Mouse (Mus musculus) heart, embryonic 14.5 days (tissue): ENCODE measurements around the gene Nr2c1. TPM values are rescaled to one million over a fixed set of nuclear protein-coding genes. Genes with fewer than 3 reads are reported as not detected.

Experiments used
- ATAC-seq: fragments of 200-750 bp; cut with Nextera tagmentation; 2 replicates; pipeline ENCODE4 v1.8.0; 2017; ENCODE audit warnings: low read depth, moderate TSS enrichment; ENCODE audit not compliant: insufficient number of reproducible peaks, insufficient read depth, low FRiP score
- H3K27ac ChIP-seq, 2 experiments: fragments of 200-500 bp in 1 of 2; fragments of 300-500 bp in 1 of 2; sonication (generic) in 1 of 2; replicated peaks in 1 of 2; 2 replicates each; pipeline ENCODE4 v1.5.1; 2012 to 2014; ENCODE audit warnings: low read depth in 2 of 2, low read length in 2 of 2, control low read depth in 1 of 2, mild to moderate bottlenecking in 1 of 2, mixed read lengths in 1 of 2; ENCODE audit not compliant: control insufficient read depth in 1 of 2, insufficient read depth in 1 of 2
- H3K27me3 ChIP-seq: fragments of 300-500 bp; sonication (generic); 2 replicates; pipeline ENCODE4 v1.6.1; 2014; ENCODE audit warnings: mild to moderate bottlenecking, low read length, control low read depth; ENCODE audit not compliant: control insufficient read depth, insufficient read depth
- H3K36me3 ChIP-seq: fragments of 300-500 bp; sonication (generic); 2 replicates; pipeline ENCODE4 v1.6.1; 2014; ENCODE audit warnings: mild to moderate bottlenecking, control low read depth, low read length, mixed read lengths; ENCODE audit not compliant: control insufficient read depth, insufficient read depth
- H3K4me1 ChIP-seq, 2 experiments: fragments of 200-500 bp in 1 of 2; fragments of 300-500 bp in 1 of 2; sonication (generic) in 1 of 2; 2 replicates each; pipeline ENCODE4 v1.6.1; 2012 to 2014; ENCODE audit warnings: low read length in 2 of 2, control low read depth in 1 of 2, mixed read lengths in 1 of 2; ENCODE audit not compliant: control insufficient read depth in 2 of 2, insufficient read depth in 2 of 2
- H3K4me2 ChIP-seq: fragments of 300-500 bp; sonication (generic); 2 replicates; pipeline ENCODE4 v1.6.1; 2014; ENCODE audit warnings: mild to moderate bottlenecking, low read length
- H3K4me3 ChIP-seq, 2 experiments: fragments of 200-500 bp in 1 of 2; fragments of 300-500 bp in 1 of 2; sonication (generic) in 1 of 2; 2 replicates each; pipeline ENCODE4 v1.5.1; 2012 to 2014; ENCODE audit warnings: low read length in 2 of 2, mild to moderate bottlenecking in 2 of 2, control low read depth in 1 of 2, low read depth in 1 of 2, moderate library complexity in 1 of 2; ENCODE audit not compliant: control insufficient read depth in 1 of 2, insufficient read depth in 1 of 2
- H3K9ac ChIP-seq: fragments of 300-500 bp; sonication (generic); 2 replicates; pipeline ENCODE4 v1.6.1; 2014; ENCODE audit warnings: mild to moderate bottlenecking, low read length
- H3K9me3 ChIP-seq: fragments of 300-500 bp; sonication (generic); 2 replicates; pipeline ENCODE4 v1.6.1; 2016; ENCODE audit warnings: low read length, control low read depth; ENCODE audit not compliant: control insufficient read depth
- WGBS: fragments of 180-500 bp; shearing (Covaris S2); extraction: QIAGEN DNeasy Blood & Tissue Kit; methylation state at CpG from one replicate; pipeline ENCODE4 v1.1.7; 2014; 5-methylcytosine and 5-hydroxymethylcytosine counted together
- polyA plus RNA-seq: library from polyadenylated mRNA; unstranded; fragments of >200 nt; fragmentation: Nextera tagmentation; extraction: Ambion mirVana; gene quantifications from 2 replicates; pipeline ENCODE4 v1.2.1, GENCODE M21; 2014

The Nr2c1 gene
- polyA plus RNA-seq, 1 experiment from 2014 or later = 6.9 TPM

GRCm38 (mm10) chr10:94140227-94140931 is 7.4 kb upstream of the Nr2c1 start:
- H3K4me2 ChIP-seq = no peak overlapping the region
- H3K9me3 ChIP-seq = no peaks in the 10 kb centered on the region
- no peak for ATAC-seq
- peaks cover 2 to 6% of the 10 kb centered on the region in 2 experiments; a peak in 2 of 4 replicates for H3K4me1 ChIP-seq
- H3K27me3 ChIP-seq = no peaks in the 10 kb centered on the region
- no peak overlapping the region for H3K27ac ChIP-seq
- H3K36me3 ChIP-seq = peaks cover 37% of the 10 kb centered on the region
- no peak overlapping the region for H3K9ac ChIP-seq
- WGBS = 85% methylated on average over 3 of the region's 3 CpGs
- no peak overlapping the region for H3K4me3 ChIP-seq

DNA sequence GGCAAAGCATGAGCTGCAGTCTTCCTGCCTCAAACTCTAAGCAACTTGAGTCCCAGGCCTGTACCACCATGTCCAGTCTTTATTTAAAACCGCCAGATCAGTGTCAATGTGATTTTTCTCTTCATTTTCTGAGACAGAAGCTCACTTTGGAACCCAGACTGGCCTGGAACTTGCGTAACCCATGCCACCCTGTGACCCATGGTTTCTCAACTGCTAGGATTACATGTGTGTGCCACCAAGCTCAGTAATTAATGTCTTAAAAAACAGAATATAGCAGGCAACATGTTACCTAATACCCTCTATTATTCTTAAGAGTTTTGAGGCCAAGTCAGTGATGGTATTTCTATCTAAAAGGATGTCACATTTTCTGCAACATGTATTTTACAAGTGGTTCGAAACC is 5.4 kb upstream of the Nr2c1 start:
- ATAC-seq = no peak
- Histone ChIP-seq H3K4me2 (no peak overlapping the region), H3K9me3 (no peaks in the 10 kb centered on the region), H3K4me1 (peaks cover 2 to 8% of the 10 kb centered on the region in 2 experiments; a peak in 2 of 4 replicates), H3K27me3 (no peaks in the 10 kb centered on the region), H3K9ac (no peak overlapping the region), H3K4me3 (no peak overlapping the region), H3K27ac (no peak overlapping the region), H3K36me3 (peaks cover 37% of the 10 kb centered on the region)
- WGBS = 90% methylated on average over 3 of the region's 3 CpGs

DNA sequence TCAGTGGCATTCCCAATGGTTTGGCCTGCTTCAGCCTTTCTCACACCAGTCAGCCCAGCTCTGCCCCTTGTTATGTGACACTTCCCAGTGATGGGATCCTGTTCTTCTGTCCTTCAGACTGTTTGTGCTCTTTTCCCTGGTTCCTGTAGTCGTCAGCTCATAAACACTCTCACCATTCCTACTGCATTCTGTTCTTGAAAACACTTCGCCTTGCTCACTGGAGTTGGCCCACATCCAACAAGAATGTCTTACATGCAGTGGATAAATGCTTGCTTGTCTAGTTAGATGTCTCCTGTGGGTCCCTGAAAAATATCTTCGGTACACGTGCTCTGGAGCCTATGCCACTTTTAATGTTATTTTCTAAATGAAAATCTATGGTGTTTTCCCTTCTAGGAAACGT is 3.2 kb upstream of the Nr2c1 start:
- H3K4me2 ChIP-seq = no peak overlapping the region
- peaks cover 2 to 11% of the 10 kb centered on the region in 2 experiments; a peak in 3 of 4 replicates for H3K4me1 ChIP-seq
- peaks cover 18% of the 10 kb centered on the region for H3K36me3 ChIP-seq
- ATAC-seq = no peak
- H3K27ac ChIP-seq = no peak overlapping the region
- no peaks in the 10 kb centered on the region for H3K9me3 ChIP-seq
- WGBS = 45% methylated on average over 5 of the region's 5 CpGs
- H3K4me3 ChIP-seq = no peak overlapping the region
- H3K9ac ChIP-seq = no peak overlapping the region
- no peaks in the 10 kb centered on the region for H3K27me3 ChIP-seq

- peak overlapping the region; percentile 43 to 91; a peak in 3 of 4 replicates for H3K27ac ChIP-seq
- H3K4me2 ChIP-seq = peak overlapping the region; percentile 64
- no peaks in the 10 kb centered on the region for H3K27me3 ChIP-seq
- peak overlapping the region; percentile 89 to 93 for H3K4me3 ChIP-seq
- H3K4me1 ChIP-seq = peaks cover 2 to 15% of the 10 kb centered on the region in 2 experiments; a peak in 3 of 4 replicates
- 9% methylated on average over 8 of the region's 8 CpGs for WGBS
- no peaks in the 10 kb centered on the region for H3K9me3 ChIP-seq
- peak overlapping the region; percentile 94 for H3K9ac ChIP-seq
- no peak for ATAC-seq
- H3K36me3 ChIP-seq = no peaks in the 10 kb centered on the region
These were observed 450 bp upstream of the Nr2c1 start for GRCm38 (mm10) chr10:94147391-94147755.

DNA sequence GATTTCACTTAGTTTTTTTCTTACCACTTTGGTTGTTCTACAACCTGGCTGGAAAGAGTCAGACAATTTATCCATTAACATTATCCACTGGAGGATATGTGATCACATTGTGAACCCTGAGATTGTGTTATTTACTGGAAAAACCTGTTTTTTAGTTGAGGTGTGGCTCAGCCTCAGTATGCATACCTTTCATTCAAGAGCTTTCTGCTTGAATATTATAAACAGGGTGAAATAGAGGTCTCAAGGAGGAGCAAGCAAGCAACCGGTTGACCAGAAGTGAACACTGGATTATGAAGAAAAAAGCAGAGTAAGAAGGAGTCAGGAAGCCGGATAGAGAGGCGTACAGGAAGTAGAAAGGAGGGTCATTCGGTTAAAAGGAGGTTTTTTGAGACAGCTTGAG is 3.7 kb downstream of the Nr2c1 start:
- peaks cover 0 to 9% of the 10 kb centered on the region in 2 experiments; a peak in 3 of 4 replicates for H3K4me1 ChIP-seq
- H3K4me3 ChIP-seq = no peak overlapping the region
- no peak overlapping the region for H3K27ac ChIP-seq
- H3K9ac ChIP-seq = no peak overlapping the region
- H3K27me3 ChIP-seq = no peaks in the 10 kb centered on the region
- WGBS = 76% methylated on average over 4 of the region's 4 CpGs
- no peaks in the 10 kb centered on the region for H3K36me3 ChIP-seq
- no peak overlapping the region for H3K4me2 ChIP-seq
- ATAC-seq = no peak
- H3K9me3 ChIP-seq = no peaks in the 10 kb centered on the region

GRCm38 (mm10) chr10:94153841-94154240 is 6.0 kb downstream of the Nr2c1 start:
- no peaks in the 10 kb centered on the region for H3K9me3 ChIP-seq
- no peak overlapping the region for H3K4me2 ChIP-seq
- peaks cover 17% of the 10 kb centered on the region for H3K36me3 ChIP-seq
- H3K27ac ChIP-seq = no peak overlapping the region
- H3K27me3 ChIP-seq = no peaks in the 10 kb centered on the region
- no peak overlapping the region for H3K4me3 ChIP-seq
- H3K9ac ChIP-seq = no peak overlapping the region
- ATAC-seq = no peak
- peaks cover 0 to 7% of the 10 kb centered on the region in 2 experiments; a peak in 1 of 4 replicates for H3K4me1 ChIP-seq

DNA sequence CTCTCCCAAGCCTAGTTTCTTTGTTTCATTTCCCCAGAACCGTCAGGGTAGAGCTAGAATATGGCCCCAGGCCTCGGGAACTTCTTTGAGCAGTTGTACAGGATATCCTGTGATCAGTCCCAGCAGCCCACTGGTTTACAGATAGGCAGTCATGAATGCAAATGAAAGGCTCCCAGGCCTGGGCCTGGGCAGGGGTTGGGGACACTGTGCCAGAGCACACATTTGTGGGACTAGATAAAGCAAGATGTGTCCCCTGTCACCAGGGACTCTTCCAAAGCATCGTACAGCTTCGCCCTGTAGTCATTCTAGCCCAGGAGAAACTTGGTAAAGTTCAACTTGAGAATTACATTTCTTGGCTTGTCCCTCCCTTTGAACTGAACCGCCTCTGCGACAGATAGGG is 11.1 kb downstream of the Nr2c1 start:
- Histone ChIP-seq H3K27me3 (no peaks in the 10 kb centered on the region), H3K9me3 (no peaks in the 10 kb centered on the region), H3K4me2 (no peak overlapping the region), H3K4me1 (no peaks in the 10 kb centered on the region), H3K36me3 (peaks cover 46% of the 10 kb centered on the region), H3K27ac (no peak overlapping the region), H3K9ac (no peak overlapping the region), H3K4me3 (no peak overlapping the region)
- ATAC-seq = no peak
- 84% methylated on average over 6 of the region's 6 CpGs for WGBS

DNA sequence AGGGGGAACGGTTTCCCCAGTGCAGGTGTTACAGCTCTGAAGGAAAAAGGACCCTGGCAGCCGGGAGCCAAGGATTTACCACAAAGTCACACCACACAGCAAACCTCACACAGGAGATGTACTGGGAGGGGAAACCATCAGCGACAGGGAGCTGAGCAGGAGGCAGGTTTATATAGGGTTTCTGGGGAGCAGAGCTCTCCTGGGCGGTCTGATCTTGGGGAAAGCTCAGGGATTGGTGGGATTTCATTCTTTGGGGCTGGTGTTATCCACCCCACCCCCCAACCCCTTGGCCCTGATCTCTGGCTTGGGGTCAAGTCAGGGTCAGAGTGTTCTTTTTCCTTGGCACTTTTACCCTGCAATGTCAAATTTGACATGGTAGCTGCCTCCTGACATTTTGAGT is 11.6 kb downstream of the Nr2c1 start:
- Histone ChIP-seq H3K4me3 (no peak overlapping the region), H3K36me3 (peaks cover 50% of the 10 kb centered on the region), H3K4me1 (no peaks in the 10 kb centered on the region), H3K9ac (no peak overlapping the region), H3K27ac (no peak overlapping the region), H3K9me3 (no peaks in the 10 kb centered on the region), H3K27me3 (no peaks in the 10 kb centered on the region), H3K4me2 (no peak overlapping the region)
- 88% methylated on average over 4 of the region's 4 CpGs for WGBS
- no peak for ATAC-seq
